Mouse (Mus musculus) spleen, postnatal 10 days (tissue): ENCODE measurements at regions not wholly inside any gene's neighbourhood (a gene's known extent, or its start where the extent isn't known, plus 50 kb on each side); places are given as distances from the start of the nearest gene placed in this dataset.

Experiments used
- DNase-seq, 2 experiments: peaks; one replicate each; pipeline ENCODE4 v3.0.0; 2021 to 2022; ENCODE audit warnings: low spot score in 2 of 2

DNA sequence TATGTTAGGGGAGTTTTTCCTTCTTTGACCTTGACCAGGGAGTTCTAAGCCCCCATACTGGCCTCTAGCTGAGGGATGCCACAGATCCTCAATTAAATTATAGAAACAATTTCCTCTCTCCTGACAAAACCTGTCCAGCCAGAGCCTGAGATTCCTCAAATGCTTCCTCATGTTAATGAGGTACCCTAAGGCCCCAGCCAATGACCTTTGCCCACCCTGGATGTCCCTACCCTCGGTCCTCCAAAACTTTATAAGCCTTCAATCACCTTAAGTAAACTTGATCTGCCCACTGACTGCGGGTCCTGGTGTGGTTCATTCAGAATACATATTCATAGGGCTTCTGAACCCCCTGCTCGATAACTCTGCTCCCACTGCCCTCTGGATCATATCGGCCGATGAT, 227.7 kb upstream of the Vstm2b start:
- no peak for DNase-seq

DNA sequence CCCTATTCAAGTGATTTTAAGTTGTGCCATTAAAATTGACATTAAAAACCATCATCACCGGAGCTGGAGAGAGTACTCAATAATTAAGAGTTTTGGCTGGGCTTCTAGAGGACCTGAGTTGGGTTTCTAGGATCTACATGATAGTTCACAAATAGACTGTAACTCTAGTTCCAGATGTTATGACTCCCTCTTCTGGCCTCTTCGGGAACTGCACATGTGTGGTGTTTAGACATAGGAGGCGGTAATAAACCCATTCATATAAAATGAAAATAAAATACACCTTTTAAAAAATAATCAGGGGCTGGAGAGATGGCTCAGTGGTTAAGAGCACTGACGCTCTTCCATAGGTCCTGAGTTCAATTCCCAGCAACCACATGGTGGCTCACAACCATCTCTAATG, 227.1 kb upstream of the Vstm2b start:
- DNase-seq: no peak

- no peak for DNase-seq
Observed at GRCm38 (mm10) chr7:40672348-40672747, 225.8 kb upstream of the Vstm2b start.

DNA sequence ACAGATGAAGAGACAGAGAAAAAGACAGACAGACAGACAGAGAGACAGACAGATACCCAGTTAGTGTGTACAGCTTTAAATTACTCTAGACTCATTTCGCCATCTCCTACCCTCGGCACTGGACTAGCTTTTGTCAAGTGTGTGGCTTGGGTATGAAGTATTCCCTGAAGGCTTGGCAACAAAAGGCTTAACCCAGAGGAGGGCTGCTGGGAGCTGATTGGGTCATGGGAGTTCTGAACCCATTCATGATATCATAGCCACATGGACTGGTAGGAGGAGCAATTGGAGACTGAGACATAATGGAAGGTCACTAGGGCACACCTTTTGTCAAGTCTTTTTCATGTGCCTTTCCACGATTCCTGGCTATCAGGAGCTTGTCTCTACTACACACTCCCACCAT, 223.7 kb upstream of the Vstm2b start:
- no peak for DNase-seq

DNA sequence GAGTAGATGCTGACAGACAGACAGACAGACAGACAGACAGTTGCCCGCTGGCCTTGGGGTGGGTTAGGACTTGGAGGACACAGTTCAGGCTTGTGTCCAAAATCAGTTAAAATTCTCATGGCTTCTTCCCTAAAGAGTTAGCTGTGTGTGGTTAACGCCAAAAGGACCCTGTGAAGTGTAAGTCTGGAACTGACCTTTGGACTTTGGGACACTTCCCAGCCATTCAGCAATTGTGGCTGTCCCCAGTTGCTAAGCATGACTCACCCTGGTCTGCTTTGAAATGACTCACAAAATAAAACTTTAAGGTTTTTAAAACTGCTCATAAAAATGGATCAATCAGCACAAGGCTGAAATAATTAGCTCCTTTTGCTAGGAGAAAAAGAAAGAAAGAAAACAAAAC, 220.5 kb upstream of the Vstm2b start:
- no peak for DNase-seq

DNA sequence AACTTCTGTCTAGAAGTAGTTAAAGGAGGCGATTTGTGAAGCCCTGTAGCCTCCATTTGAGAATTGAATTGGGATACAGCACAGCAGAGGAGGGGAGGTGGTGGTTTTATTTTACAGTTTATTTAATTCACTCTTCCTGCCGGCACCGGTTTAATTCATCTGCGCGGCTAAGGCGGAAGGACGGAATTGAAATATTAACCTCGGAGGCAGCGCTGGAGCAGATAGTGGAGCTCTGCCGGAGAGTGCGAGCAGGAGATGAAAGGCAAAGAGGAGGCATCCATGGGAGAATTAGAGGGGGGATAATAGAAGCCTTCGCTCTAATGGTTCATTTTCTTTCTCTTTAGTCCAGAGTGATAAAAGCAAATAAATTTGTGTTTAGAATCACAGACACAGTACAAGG, 217.6 kb upstream of the Vstm2b start:
- DNase-seq: no peak

DNA sequence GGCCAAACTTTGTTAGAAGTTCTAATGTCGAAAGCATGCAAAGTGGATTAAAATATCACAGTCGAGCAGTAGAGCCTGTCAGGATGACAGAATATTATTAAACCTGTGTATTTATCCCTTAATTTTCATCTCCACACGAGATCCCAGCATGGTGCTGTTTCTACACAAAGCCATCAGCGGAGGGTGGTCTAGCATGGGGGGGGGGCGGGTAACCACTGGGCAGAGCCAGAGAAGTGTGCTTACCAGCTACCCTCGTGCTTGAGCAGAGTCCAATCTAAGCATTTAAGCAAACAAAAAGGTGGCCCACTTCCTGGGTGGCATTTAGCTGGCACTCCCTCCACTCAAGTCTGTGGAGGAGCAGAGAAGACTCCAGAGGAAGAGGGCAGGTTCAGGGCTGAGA, 217.1 kb upstream of the Vstm2b start:
- DNase-seq: no peak

- DNase-seq: no peak
Observed at GRCm38 (mm10) chr7:40683176-40683575, 215.0 kb upstream of the Vstm2b start.

DNA sequence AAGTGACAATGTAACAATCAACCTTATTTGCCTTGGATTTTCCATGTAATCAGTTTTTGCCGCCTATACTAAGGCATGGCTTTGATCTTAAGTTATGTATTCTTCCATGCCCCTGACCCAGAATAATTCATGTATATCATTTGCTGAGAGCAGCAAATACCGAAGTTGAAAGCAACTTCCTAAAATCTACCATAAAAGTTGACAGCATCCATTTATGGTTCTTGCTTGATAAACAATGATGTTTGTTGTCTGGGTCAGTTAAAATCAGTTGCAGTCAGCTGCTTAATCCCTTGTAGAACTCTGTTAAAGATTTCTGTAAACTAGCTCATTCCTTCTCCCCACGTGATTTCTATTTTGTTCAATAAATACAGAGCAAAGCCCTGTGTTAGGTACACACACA, 214.5 kb upstream of the Vstm2b start:
- no peak for DNase-seq

DNA sequence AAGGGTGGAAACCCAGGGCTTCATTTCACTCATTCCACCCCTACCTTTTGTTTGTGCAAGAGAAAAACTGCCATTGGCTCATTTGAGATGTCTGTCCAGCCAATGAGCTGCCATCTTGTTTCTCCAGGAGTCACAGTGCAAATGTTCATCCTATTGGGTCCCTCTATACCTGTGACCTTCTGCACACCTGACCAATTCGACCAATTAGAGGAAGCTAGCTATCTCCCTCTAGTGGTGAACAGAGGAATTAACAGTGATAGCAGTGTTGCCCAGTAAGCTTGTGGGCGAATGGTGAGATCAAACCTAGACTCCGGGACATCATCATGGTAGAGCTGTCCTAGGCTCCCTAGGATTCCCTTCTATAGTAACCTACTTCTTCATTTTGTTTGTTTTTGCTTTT, 211.1 kb upstream of the Vstm2b start:
- no peak for DNase-seq

- DNase-seq: no peak
Observed at GRCm38 (mm10) chr7:40688546-40688945, 209.6 kb upstream of the Vstm2b start.

GRCm38 (mm10) chr7:40693755-40694154, 204.4 kb upstream of the Vstm2b start:
- DNase-seq: no peak

- no peak for DNase-seq
Observed at GRCm38 (mm10) chr7:40697551-40697950, 200.6 kb upstream of the Vstm2b start.

DNA sequence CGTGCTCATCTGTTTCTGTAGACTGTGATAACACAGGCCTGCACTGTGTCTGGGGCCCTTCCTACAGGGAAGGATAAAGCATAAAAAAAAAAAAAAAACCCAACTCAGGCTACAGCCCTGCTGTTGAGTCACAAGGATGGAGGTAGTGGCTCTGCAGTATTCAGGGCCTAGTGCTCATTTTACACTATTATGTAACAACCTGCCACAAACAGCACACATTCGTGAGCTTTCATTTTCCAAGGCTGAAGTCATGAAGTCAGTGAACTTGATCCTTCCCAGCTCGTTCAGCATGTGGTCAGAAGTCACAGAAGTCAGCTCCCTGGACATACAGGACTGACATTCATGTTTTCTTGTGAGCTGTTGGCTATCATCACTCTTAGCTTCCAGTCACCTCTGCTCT, 199.8 kb upstream of the Vstm2b start:
- no peak for DNase-seq

GRCm38 (mm10) chr7:40699633-40700032, 198.5 kb upstream of the Vstm2b start:
- DNase-seq: no peak

DNA sequence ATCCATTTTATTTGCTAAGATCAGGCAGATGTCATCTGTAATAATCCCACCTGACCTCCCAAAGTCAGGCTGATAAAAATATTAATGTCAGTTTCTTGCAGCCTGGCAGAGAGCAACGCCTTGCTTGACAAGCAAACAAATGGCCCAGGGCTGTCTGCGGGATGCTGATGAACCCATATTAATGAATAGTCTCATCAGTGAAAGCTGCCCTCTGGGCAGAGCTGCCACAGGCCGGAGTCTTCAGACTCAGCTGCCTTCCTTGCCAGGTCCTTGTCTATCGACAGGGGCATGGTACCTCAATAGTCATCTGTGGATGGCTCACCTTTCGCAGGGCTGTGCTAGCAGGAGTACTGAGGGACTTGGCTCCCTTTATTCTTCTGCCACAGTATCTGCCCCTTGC, 197.5 kb upstream of the Vstm2b start:
- DNase-seq: no peak

DNA sequence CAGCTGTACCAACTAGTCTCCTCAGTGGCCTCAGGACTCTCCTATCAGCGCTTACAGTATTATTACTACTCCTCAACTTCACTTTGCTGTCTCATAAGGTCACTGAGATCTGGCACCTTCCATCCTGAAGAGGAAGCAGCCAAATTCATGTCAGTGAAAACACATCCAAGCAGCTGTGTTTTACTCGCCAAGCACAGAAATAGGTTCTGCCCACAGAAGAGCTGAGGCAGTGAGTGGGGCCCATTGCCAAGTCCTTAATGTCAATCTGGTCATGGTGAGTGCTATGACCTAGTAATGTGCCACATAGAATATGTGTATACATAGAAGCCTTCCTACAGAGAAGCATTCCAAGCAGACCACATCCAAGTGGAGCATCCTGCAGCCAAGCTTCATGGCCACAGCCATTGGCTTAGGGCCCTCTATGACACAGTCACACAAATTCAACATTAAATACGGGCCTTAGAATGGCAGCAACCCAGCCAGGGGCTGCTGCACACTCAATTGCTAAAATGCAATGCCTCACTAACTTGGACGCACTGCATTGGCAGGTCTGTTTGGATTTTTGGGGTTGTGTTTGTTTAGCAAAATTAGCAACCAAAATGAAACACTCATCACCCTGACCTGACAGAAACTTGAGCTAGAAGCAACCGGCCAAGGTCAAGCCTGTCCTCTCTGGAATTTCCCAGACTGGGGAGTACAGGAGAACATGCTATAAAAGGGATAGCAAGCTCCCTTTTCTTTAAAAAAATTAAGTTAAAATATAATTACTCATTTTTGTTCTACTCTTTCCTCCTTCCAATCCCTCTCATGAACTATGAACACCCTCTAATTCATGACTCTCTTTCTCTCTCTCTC, 195.7 kb upstream of the Vstm2b start:
- DNase-seq: no peak

DNA sequence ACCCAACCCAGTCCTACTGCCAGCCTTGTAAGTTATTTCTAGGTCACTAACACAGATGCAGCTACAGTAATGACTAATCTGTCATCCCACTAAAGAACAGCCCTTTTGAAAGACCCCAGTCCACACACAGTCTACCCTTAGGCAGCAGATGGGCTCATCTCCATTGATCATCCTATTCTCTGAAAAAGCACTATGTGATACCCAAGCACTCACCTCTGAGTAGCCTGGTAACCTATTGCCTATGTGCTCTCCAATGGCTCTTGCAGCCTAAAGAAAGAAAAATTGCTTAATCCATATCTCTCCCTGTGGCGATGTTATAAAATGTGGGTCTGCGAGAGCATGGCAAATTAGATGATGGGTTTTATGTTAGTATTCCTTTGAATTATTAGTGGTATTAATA, 189.9 kb upstream of the Vstm2b start:
- DNase-seq: no peak

GRCm38 (mm10) chr7:40717991-40718390, 180.1 kb upstream of the Vstm2b start:
- no peak for DNase-seq

GRCm38 (mm10) chr7:40736971-40737468, 161.1 kb upstream of the Vstm2b start:
- no peak for DNase-seq

GRCm38 (mm10) chr7:40737496-40737895, 160.6 kb upstream of the Vstm2b start:
- DNase-seq: no peak

DNA sequence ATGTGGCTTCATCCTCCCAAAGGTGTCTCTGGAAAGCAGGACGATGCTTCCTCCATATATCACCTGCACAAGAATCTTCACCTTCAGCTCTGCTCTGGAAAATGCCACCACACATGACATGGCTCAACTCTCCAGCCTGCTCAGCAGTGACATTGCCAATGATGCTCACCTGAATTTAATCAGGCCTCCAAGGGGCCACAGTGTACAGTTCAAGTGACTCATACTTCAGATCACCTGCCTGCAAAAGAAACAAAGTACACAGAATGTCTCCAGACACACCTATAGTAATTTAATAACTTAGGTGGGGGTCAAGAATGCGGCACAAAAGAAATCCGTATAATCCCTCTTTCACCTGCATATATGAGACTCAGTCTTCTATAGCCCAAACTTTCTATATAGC, 160.0 kb upstream of the Vstm2b start:
- DNase-seq: no peak

DNA sequence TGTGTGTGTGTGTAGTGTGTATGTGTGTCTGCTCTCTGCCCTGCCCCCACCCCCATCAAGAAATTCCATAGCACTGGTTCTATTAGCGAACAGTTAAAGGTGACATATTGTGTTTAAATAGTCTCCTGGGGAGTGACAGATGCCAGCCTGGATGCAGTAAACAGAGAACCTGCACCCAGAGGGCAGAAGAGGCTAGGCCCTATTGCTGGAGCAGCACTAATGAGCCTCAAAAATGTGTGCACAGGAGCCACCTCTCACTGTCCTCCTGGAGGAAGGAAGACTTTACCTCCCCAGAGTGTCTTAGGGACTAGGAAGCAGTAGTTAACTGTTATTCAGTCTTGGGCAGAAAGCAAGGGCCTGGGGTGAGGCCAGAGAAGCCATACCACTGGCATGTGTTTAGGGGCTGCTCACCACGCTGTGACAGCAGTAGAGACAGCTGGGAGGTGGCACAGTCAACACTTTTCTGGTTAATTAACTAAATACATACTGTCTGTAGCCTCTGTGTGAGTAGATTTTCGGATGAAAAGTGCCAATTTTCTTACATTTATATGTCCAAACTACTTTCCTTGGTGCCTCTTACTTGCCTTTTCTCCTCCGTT, 155.5 kb upstream of the Vstm2b start:
- no peak for DNase-seq
